Mouse (Mus musculus): Measurements from ENCODE around the gene Zgpat. TPM values are rescaled to one million over a fixed set of nuclear protein-coding genes. Genes with fewer than 3 reads are reported as not detected.

Gene Zgpat
- polyA plus RNA-seq, 1 experiment from 2014 or later: 50.5 TPM

DNA sequence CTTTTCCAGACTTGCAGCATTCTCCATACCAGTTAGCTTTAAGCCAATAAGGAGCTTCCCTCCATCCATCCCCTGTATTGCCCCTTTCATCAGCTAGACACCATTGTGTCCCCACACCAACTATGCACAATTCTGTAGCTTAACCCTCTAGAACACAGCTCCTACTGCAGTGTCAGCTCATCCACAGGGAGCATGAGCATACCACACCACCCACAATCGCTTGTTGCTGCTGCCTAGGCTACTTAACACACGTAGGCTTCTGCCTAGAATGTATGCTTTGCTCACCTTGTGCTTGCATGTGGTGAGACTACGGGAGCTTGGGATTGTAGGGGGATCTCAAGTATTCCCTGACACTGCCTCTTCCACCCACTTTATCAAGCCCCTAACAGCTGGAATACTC lies 7.9 kb upstream of the Zgpat start:
- no peaks in the 10 kb centered on the region for H3K9me3 ChIP-seq (ENCODE audit: low read length)
- H3K4me1 ChIP-seq (ENCODE audit: insufficient read depth, low read length): no peaks in the 10 kb centered on the region
- WGBS: 84% methylated on average over 3 of the region's 3 CpGs
- no peak overlapping the region for H3K27ac ChIP-seq (ENCODE audit: low read length)
- no peak overlapping the region for H3K4me3 ChIP-seq (ENCODE audit: low read length)
- no peak overlapping the region for H3K4me2 ChIP-seq (replicated peaks; ENCODE audit: low read depth, low read length)
- no peaks in the 10 kb centered on the region for H3K27me3 ChIP-seq (ENCODE audit: insufficient read depth, low read length)
- ATAC-seq (ENCODE audit: low FRiP score, low TSS enrichment): no peak
- H3K9ac ChIP-seq (replicated peaks; ENCODE audit: low read length): no peak overlapping the region
- H3K36me3 ChIP-seq (ENCODE audit: insufficient read depth, low read length): peaks cover 67% of the 10 kb centered on the region

DNA sequence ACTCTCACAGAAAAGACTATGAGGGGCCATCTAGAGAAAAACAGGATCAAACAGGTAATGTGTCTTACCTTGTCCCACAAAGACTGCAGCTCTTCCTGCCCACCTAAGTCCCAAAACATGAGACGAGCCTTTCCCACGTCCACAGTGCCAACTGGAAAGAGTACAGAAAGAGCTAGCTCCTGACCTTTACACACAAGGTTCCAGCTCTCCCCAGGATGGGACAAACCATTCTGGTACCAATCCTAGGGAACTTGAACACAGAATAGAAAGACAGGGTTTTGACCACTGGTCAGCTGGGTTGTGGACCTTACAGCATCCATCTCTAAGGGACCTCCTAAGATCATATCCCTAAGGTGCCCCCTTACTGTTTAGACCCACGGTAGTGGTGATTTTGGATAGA lies 782 bp upstream of the Zgpat start:
- Histone ChIP-seq H3K4me1 (ENCODE audit: insufficient read depth, low read length) (peaks cover 29% of the 10 kb centered on the region), H3K4me2 (replicated peaks; ENCODE audit: low read depth, low read length) (peak overlapping the region; percentile 91), H3K9me3 (ENCODE audit: low read length) (no peaks in the 10 kb centered on the region), H3K27me3 (ENCODE audit: insufficient read depth, low read length) (no peaks in the 10 kb centered on the region), H3K9ac (replicated peaks; ENCODE audit: low read length) (peak overlapping the region; percentile 80), H3K4me3 (ENCODE audit: low read length) (peak overlapping the region; percentile 64; the same call in 1 of the 2 replicates), H3K36me3 (ENCODE audit: insufficient read depth, low read length) (peaks cover 24% of the 10 kb centered on the region), H3K27ac (ENCODE audit: low read length) (no peak overlapping the region)
- no peak for ATAC-seq (ENCODE audit: low FRiP score, low TSS enrichment)
- WGBS: 79% methylated on average over 3 of the region's 3 CpGs

DNA sequence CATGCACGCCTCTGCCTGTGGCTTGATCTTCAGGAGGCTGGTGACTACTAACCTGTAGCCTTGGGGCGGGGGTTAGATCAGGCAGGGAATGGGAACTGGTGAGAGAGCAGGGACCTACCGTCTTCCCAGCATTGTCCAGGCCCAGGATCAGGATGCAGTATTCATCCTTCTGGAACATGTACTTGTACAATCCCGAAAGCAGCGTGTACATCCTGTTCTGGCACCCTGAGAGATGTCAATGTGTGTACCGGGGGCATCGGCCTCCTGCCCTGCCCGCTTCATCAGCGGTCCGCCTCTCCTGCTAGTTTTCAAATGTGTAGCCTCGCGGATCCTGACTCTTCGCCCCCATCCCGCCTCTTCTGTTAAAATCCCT lies 255 bp upstream of the Zgpat start:
- WGBS: 6% methylated on average over 14 of the region's 14 CpGs
- Histone ChIP-seq H3K36me3 (ENCODE audit: insufficient read depth, low read length) (peaks cover 25% of the 10 kb centered on the region), H3K9me3 (ENCODE audit: low read length) (no peaks in the 10 kb centered on the region), H3K9ac (replicated peaks; ENCODE audit: low read length) (peak overlapping the region; percentile 80), H3K4me3 (ENCODE audit: low read length) (peak overlapping the region; percentile 64), H3K27ac (ENCODE audit: low read length) (peak overlapping the region; percentile 94), H3K4me2 (replicated peaks; ENCODE audit: low read depth, low read length) (peak overlapping the region; percentile 91), H3K27me3 (ENCODE audit: insufficient read depth, low read length) (no peaks in the 10 kb centered on the region), H3K4me1 (ENCODE audit: insufficient read depth, low read length) (peaks cover 33% of the 10 kb centered on the region)
- peak; percentile 11; the same call in 1 of the 2 replicates for ATAC-seq (ENCODE audit: low FRiP score, low TSS enrichment)

DNA sequence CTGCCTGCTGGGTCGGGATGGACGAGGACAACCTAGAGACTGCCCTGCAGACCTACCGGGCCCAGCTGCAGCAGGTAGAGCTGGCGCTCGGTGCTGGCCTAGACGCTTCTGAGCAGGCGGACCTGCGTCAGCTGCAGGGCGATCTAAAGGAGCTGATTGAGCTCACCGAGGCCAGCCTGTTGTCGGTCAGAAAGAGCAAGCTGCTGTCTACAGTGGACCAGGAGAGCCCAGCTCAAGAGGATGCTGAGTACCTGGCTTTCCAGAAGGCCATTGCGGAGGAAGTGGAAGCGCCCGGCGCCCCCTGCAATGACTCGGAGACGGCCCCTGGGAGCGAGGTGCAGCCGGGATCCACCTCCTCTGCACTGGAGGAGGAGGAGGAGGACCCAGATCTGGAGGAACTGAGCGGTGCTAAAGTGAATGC lies 937 bp downstream of the Zgpat start:
- Histone ChIP-seq H3K9ac (replicated peaks; ENCODE audit: low read length) (peak overlapping the region; percentile 80), H3K9me3 (ENCODE audit: low read length) (no peaks in the 10 kb centered on the region), H3K36me3 (ENCODE audit: insufficient read depth, low read length) (peaks cover 23% of the 10 kb centered on the region), H3K4me1 (ENCODE audit: insufficient read depth, low read length) (peaks cover 33% of the 10 kb centered on the region), H3K4me2 (replicated peaks; ENCODE audit: low read depth, low read length) (peak overlapping the region; percentile 91), H3K27ac (ENCODE audit: low read length) (peak overlapping the region; percentile 94), H3K27me3 (ENCODE audit: insufficient read depth, low read length) (no peaks in the 10 kb centered on the region), H3K4me3 (ENCODE audit: low read length) (peak overlapping the region; percentile 64)
- 0% methylated on average over 20 of the region's 20 CpGs for WGBS
- peak; percentile 79 for ATAC-seq (ENCODE audit: low FRiP score, low TSS enrichment)

DNA sequence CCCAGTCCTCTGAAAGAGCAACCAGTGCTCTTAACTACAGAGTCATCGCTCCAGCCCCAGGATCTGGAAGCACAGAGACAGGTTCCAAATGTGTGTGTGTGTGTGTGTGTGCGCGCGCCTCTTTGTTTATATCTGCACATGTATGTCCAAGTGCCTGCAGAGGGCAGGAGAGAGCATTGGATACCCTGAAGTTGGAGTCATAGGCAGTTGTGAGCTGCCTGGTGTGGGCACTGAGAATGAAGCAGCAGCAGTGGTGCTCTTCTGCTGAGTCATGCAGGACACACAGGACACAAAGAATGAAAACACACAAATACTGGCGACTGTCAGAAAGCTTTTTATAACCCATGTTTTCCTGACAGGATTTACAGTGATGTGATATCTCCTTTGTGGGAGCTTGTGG lies 5.3 kb downstream of the Zgpat start:
- Histone ChIP-seq H3K4me2 (replicated peaks; ENCODE audit: low read depth, low read length) (no peak overlapping the region), H3K4me1 (ENCODE audit: insufficient read depth, low read length) (peaks cover 25% of the 10 kb centered on the region), H3K9ac (replicated peaks; ENCODE audit: low read length) (no peak overlapping the region), H3K36me3 (ENCODE audit: insufficient read depth, low read length) (peaks cover 18% of the 10 kb centered on the region), H3K27ac (ENCODE audit: low read length) (no peak overlapping the region), H3K9me3 (ENCODE audit: low read length) (no peaks in the 10 kb centered on the region), H3K4me3 (ENCODE audit: low read length) (no peak overlapping the region), H3K27me3 (ENCODE audit: insufficient read depth, low read length) (no peaks in the 10 kb centered on the region)
- WGBS: 96% methylated on average over 5 of the region's 5 CpGs
- ATAC-seq (ENCODE audit: low FRiP score, low TSS enrichment): no peak

DNA sequence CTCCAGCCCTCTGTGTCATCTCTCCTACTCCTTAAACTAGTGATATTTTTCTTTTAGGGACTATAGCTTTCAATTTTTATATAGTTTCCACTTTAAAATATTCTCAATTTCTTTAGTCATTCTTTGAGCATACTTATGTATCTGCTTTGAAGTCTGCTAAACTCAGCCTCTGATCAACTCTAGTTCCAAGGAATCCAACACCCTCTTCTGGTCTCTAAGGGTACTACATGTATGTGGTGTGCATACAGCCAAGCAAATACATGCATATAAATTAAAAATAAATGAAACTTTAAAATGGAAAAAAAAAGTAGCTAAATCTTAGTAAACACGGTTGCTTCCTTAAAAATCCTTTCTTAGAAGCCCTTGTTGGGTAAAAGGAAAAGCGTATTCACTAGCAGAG lies 11.1 kb downstream of the Zgpat start:
- Histone ChIP-seq H3K4me2 (replicated peaks; ENCODE audit: low read depth, low read length) (no peak overlapping the region), H3K9ac (replicated peaks; ENCODE audit: low read length) (no peak overlapping the region), H3K4me3 (ENCODE audit: low read length) (no peak overlapping the region), H3K27ac (ENCODE audit: low read length) (no peak overlapping the region), H3K4me1 (ENCODE audit: insufficient read depth, low read length) (no peaks in the 10 kb centered on the region), H3K36me3 (ENCODE audit: insufficient read depth, low read length) (peaks cover 28% of the 10 kb centered on the region), H3K27me3 (ENCODE audit: insufficient read depth, low read length) (no peaks in the 10 kb centered on the region), H3K9me3 (ENCODE audit: low read length) (no peaks in the 10 kb centered on the region)
- ATAC-seq (ENCODE audit: low FRiP score, low TSS enrichment): no peak
- 93% methylated on average over 2 of the region's 2 CpGs for WGBS

DNA sequence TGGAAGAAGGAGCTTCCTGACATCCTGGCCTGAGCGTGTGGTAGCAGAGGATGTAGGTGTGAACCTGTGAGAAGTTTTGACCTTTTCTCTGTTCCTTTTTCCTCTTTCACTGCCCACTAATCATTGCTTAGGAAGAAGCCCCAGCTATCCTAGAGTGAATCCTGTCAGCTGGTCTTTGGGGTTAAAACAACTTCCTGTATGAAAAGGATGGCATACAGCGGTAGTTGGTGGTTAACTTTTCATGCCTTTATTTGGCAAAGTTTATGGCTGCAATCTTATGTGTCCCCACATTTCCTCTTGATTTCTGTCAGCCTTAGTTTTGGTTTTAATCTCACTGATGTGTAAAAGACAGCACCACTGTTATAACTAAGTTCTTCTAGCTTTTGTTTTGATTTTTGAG lies 12.5 kb downstream of the Zgpat start:
- no peaks in the 10 kb centered on the region for H3K27me3 ChIP-seq (ENCODE audit: insufficient read depth, low read length)
- 56% methylated on average over 2 of the region's 2 CpGs for WGBS

DNA sequence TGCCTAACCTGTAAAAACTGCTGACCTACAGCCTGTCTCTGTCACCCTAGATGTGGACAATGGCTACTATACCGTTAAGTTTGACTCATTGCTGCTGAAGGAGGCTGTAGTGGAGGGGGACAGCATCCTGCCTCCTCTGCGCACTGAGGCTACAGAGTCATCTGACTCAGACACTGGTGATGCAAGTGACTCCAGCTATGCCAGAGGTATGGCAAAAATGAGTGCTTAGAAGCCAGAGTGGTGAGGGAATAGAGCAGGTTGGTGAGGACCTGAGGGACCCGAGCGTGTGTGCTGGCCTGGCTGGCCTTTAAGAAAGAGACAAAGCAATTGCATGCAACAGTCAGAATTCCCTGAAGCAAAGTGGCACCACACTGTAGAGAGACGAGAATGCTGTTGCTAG lies 14.0 kb downstream of the Zgpat start:
- H3K9ac ChIP-seq (replicated peaks; ENCODE audit: low read length): no peak overlapping the region
- no peaks in the 10 kb centered on the region for H3K27me3 ChIP-seq (ENCODE audit: insufficient read depth, low read length)
- H3K9me3 ChIP-seq (ENCODE audit: low read length): no peaks in the 10 kb centered on the region
- H3K4me2 ChIP-seq (replicated peaks; ENCODE audit: low read depth, low read length): no peak overlapping the region
- no peak overlapping the region for H3K4me3 ChIP-seq (ENCODE audit: low read length)
- H3K36me3 ChIP-seq (ENCODE audit: insufficient read depth, low read length): peaks cover 41% of the 10 kb centered on the region
- 90% methylated on average over 5 of the region's 5 CpGs for WGBS
- no peaks in the 10 kb centered on the region for H3K4me1 ChIP-seq (ENCODE audit: insufficient read depth, low read length)
- no peak overlapping the region for H3K27ac ChIP-seq (ENCODE audit: low read length)
- ATAC-seq (ENCODE audit: low FRiP score, low TSS enrichment): no peak

More for the DNA sequence above, 12.5 kb downstream of the Zgpat start:
- Histone ChIP-seq H3K4me3 (ENCODE audit: low read length) (no peak overlapping the region), H3K36me3 (ENCODE audit: insufficient read depth, low read length) (peaks cover 28% of the 10 kb centered on the region), H3K9ac (replicated peaks; ENCODE audit: low read length) (no peak overlapping the region), H3K27ac (ENCODE audit: low read length) (no peak overlapping the region), H3K9me3 (ENCODE audit: low read length) (no peaks in the 10 kb centered on the region), H3K4me1 (ENCODE audit: insufficient read depth, low read length) (no peaks in the 10 kb centered on the region), H3K4me2 (replicated peaks; ENCODE audit: low read depth, low read length) (no peak overlapping the region)
- no peak for ATAC-seq (ENCODE audit: low FRiP score, low TSS enrichment)

DNA sequence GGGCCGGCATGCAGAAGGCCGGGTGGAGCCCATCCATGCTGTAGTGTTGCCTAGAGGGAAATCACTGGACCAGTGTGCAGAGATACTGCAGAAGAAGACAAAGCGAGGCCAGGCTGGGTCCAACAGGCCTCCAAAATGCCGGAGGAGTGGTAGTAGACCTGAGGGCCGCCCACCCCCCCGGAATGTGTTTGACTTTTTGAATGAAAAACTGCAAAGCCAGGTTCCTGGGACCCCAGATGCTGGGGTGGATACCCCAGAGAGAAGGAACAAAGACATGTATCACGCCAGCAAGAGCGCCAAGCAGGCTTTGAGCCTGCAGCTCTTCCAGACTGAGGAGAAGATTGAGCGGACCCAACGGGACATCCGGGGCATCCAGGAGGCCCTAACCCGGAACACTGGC lies 15.1 kb downstream of the Zgpat start, which contains the start of gene Lime1:
Lime1 (plus strand) TSS at position 301 of the 400 bp plus-strand sequence.
- Histone ChIP-seq H3K27me3 (ENCODE audit: insufficient read depth, low read length) (no peaks in the 10 kb centered on the region), H3K9ac (replicated peaks; ENCODE audit: low read length) (no peak within 1 kb of the TSS), H3K27ac (ENCODE audit: low read length) (no peak within 1 kb of the TSS), H3K9me3 (ENCODE audit: low read length) (no peaks in the 10 kb centered on the region), H3K4me2 (replicated peaks; ENCODE audit: low read depth, low read length) (no peak within 1 kb of the TSS), H3K4me3 (ENCODE audit: low read length) (no peak within 1 kb of the TSS), H3K4me1 (ENCODE audit: insufficient read depth, low read length) (no peaks in the 10 kb centered on the region), H3K36me3 (ENCODE audit: insufficient read depth, low read length) (peaks cover 45% of the 10 kb centered on the region)
- WGBS: 94% methylated on average over 12 of the region's 12 CpGs
- no peak for ATAC-seq (ENCODE audit: low FRiP score, low TSS enrichment)

DNA sequence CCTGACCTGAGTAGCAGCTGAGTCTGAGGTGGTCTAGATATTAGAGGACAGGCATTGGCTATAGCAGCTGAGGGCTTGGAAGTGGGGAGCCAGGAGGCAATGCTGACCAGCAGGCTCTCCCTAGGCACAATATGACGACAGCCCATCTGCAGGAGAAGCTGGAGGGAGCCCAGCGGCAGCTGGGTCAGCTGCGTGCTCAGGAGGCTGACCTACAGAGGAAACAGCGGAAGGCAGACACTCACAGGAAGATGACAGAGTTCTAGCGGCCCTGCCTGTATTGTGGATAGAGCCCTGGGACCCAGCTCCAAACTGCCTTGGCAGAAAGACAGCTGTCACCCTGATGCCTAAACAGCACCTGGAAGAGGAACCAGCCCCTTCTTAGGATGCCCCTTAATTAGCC lies 15.5 kb downstream of the Zgpat start:
- Histone ChIP-seq H3K27me3 (ENCODE audit: insufficient read depth, low read length) (no peaks in the 10 kb centered on the region), H3K4me1 (ENCODE audit: insufficient read depth, low read length) (no peaks in the 10 kb centered on the region), H3K9me3 (ENCODE audit: low read length) (no peaks in the 10 kb centered on the region), H3K4me3 (ENCODE audit: low read length) (no peak overlapping the region), H3K9ac (replicated peaks; ENCODE audit: low read length) (no peak overlapping the region), H3K27ac (ENCODE audit: low read length) (no peak overlapping the region), H3K36me3 (ENCODE audit: insufficient read depth, low read length) (peaks cover 48% of the 10 kb centered on the region), H3K4me2 (replicated peaks; ENCODE audit: low read depth, low read length) (no peak overlapping the region)
- whole genome bisulfite sequencing: 80% methylated on average over 5 of the region's 5 CpGs
- ATAC-seq (ENCODE audit: low FRiP score, low TSS enrichment): no peak

Measured in kidney, embryonic 16.5 days (tissue).